Mouse (Mus musculus) G1E (cell line): ENCODE results near the gene Lrrc75b. TPM values are rescaled to one million over a fixed set of nuclear protein-coding genes. Genes with fewer than 3 reads are reported as not detected.

ENCODE experiments used
- ATAC-seq: 2 replicates; pipeline ENCODE4 v1.8.0; 2016; ENCODE audit warnings: mild to moderate bottlenecking; ENCODE audit not compliant: insufficient number of reproducible peaks, poor library complexity, low FRiP score, severe bottlenecking; ENCODE audit errors: extremely low read depth
- DNase-seq: peaks from one replicate; pipeline ENCODE4 v3.0.0; 2012; ENCODE audit warnings: low spot score
- H3K27me3 ChIP-seq: 2 replicates; pipeline ENCODE4 v1.6.1; 2012; ENCODE audit warnings: mild to moderate bottlenecking, low read length, inconsistent platforms; ENCODE audit not compliant: insufficient read depth
- H3K36me3 ChIP-seq: replicated peaks from 2 replicates; pipeline ENCODE3; 2012; ENCODE audit warnings: mild to moderate bottlenecking, inconsistent platforms
- H3K4me1 ChIP-seq: 2 replicates; pipeline ENCODE4 v1.6.1; 2012; ENCODE audit warnings: low read depth, low read length, inconsistent platforms, mixed read lengths; ENCODE audit not compliant: insufficient read depth
- H3K4me3 ChIP-seq: 2 replicates; pipeline ENCODE4 v1.5.1; 2012; ENCODE audit warnings: low read depth, mild to moderate bottlenecking, inconsistent platforms, low read length, moderate library complexity, mixed read lengths
- H3K9me3 ChIP-seq: replicated peaks from 2 replicates; pipeline ENCODE4 v1.6.1; 2012; ENCODE audit warnings: inconsistent platforms
- CTCF ChIP-seq: IDR thresholded peaks from 2 replicates; pipeline ENCODE4 v1.5.1; 2012; ENCODE audit warnings: low read depth, low read length, inconsistent platforms, mixed read lengths
- GATA1 ChIP-seq: IDR thresholded peaks from 2 replicates; pipeline ENCODE4 v1.6.1; 2012; ENCODE audit warnings: borderline replicate concordance, low read length, inconsistent platforms, mixed read lengths
- GATA2 ChIP-seq: IDR thresholded peaks from 2 replicates; pipeline ENCODE4 v1.6.1; 2012; ENCODE audit warnings: low read depth, low read length, inconsistent platforms, borderline replicate concordance
- POLR2AphosphoS5 ChIP-seq: IDR thresholded peaks from 2 replicates; pipeline ENCODE4 v1.6.1; 2012; ENCODE audit warnings: low read depth, low read length, inconsistent platforms; ENCODE audit not compliant: insufficient replicate concordance
- TAL1 ChIP-seq: conservative IDR thresholded peaks from 2 replicates; pipeline ENCODE4 v1.6.1; 2012; ENCODE audit warnings: low read depth, low read length, inconsistent platforms, mixed read lengths
- polyA plus RNA-seq: library from polyadenylated mRNA; stranded (reverse); fragments of >175 nt; gene quantifications from 2 replicates; pipeline ENCODE4 v1.2.3, GENCODE M21; 2012
- total RNA-seq, 2 experiments: library from RNA; stranded (forward) in 1 of 2; stranded (reverse) in 1 of 2; fragments of 200-1000 nt in 1 of 2; fragments of >200 nt in 1 of 2; fragmentation: Nextera tagmentation in 1 of 2; gene quantifications; 2 replicates each; pipeline ENCODE4 v1.2.3; 2014 to 2017

Gene Lrrc75b
- total and polyA plus RNA-seq, 3 experiments, result 0.05 TPM; not detected in 2

GRCm38 (mm10) chr10:75551175-75551574, 9.0 kb downstream of the Lrrc75b start:
- no peak overlapping the region for H3K4me3 ChIP-seq
- no peak for DNase-seq
- ATAC-seq, result peak; percentile 70

GRCm38 (mm10) chr10:75549886-75550285, 10.2 kb downstream of the Lrrc75b start:
- TF ChIP-seq TAL1 (no peak), POLR2AphosphoS5 (no peak), GATA2 (no peak), CTCF (no peak), GATA1 (no peak)
- no peak for ATAC-seq
- Histone ChIP-seq H3K36me3 (no peaks in the 10 kb centered on the region), H3K4me1 (peaks cover 4% of the 10 kb centered on the region; the same call in 1 of the 2 replicates), H3K9me3 (no peaks in the 10 kb centered on the region), H3K27me3 (peaks cover 22% of the 10 kb centered on the region), H3K4me3 (no peak overlapping the region)
- no peak for DNase-seq

More at GRCm38 (mm10) chr10:75551175-75551574, 9.0 kb downstream of the Lrrc75b start:
- no peaks in the 10 kb centered on the region for H3K36me3 ChIP-seq
- peaks cover 4% of the 10 kb centered on the region; the same call in 1 of the 2 replicates for H3K4me1 ChIP-seq
- TF ChIP-seq GATA2 (no peak), POLR2AphosphoS5 (no peak), CTCF (no peak), GATA1 (no peak), TAL1 (no peak)
- H3K27me3 ChIP-seq, result peaks cover 27% of the 10 kb centered on the region
- H3K9me3 ChIP-seq, result no peaks in the 10 kb centered on the region

- DNase-seq, result no peak
- ATAC-seq, result no peak
- no peak overlapping the region for H3K4me3 ChIP-seq
These were observed 11.6 kb downstream of the Lrrc75b start for GRCm38 (mm10) chr10:75548486-75548885.

GRCm38 (mm10) chr10:75547901-75548300, 12.2 kb downstream of the Lrrc75b start:
- Histone ChIP-seq H3K36me3 (no peaks in the 10 kb centered on the region), H3K27me3 (peaks cover 11% of the 10 kb centered on the region), H3K4me1 (no peaks in the 10 kb centered on the region), H3K4me3 (no peak overlapping the region), H3K9me3 (no peaks in the 10 kb centered on the region)
- TF ChIP-seq CTCF, result no peak
- TF ChIP-seq GATA2, result no peak
- TF ChIP-seq POLR2AphosphoS5, result no peak
- TF ChIP-seq TAL1, result no peak
- ATAC-seq (no peak), DNase-seq (no peak)

More at GRCm38 (mm10) chr10:75548486-75548885, 11.6 kb downstream of the Lrrc75b start:
- H3K9me3 ChIP-seq, result no peaks in the 10 kb centered on the region
- H3K36me3 ChIP-seq, result no peaks in the 10 kb centered on the region
- H3K27me3 ChIP-seq, result peaks cover 16% of the 10 kb centered on the region
- H3K4me1 ChIP-seq, result no peaks in the 10 kb centered on the region
- TF ChIP-seq POLR2AphosphoS5 (no peak), GATA1 (no peak), TAL1 (no peak), GATA2 (no peak), CTCF (no peak)

GRCm38 (mm10) chr10:75536123-75536522, 24.0 kb downstream of the Lrrc75b start:
- H3K4me3 ChIP-seq, result no peak overlapping the region
- H3K36me3 ChIP-seq, result peaks cover 61% of the 10 kb centered on the region
- no peaks in the 10 kb centered on the region for H3K9me3 ChIP-seq
- H3K4me1 ChIP-seq, result peaks cover 8% of the 10 kb centered on the region
- TF ChIP-seq GATA2, result no peak
- TF ChIP-seq CTCF, result no peak
- no peak for TF ChIP-seq GATA1
- TF ChIP-seq TAL1, result no peak
- no peak for TF ChIP-seq POLR2AphosphoS5
- no peak for DNase-seq
- ATAC-seq, result no peak
- no peaks in the 10 kb centered on the region for H3K27me3 ChIP-seq

- no peak for DNase-seq
- Histone ChIP-seq H3K9me3 (no peaks in the 10 kb centered on the region), H3K4me1 (peaks cover 8% of the 10 kb centered on the region), H3K36me3 (peaks cover 68% of the 10 kb centered on the region), H3K27me3 (no peaks in the 10 kb centered on the region), H3K4me3 (no peak overlapping the region)
- ATAC-seq, result no peak
- TF ChIP-seq GATA1 (no peak), POLR2AphosphoS5 (no peak), TAL1 (no peak), CTCF (no peak), GATA2 (no peak)
These were observed 24.7 kb downstream of the Lrrc75b start for GRCm38 (mm10) chr10:75535423-75535822.
